Mouse (Mus musculus): Measurements from ENCODE around the gene AC109138.7. TPM values are rescaled to one million over a fixed set of nuclear protein-coding genes. Genes with fewer than 3 reads are reported as not detected.
A peak's percentile ranks its signal among the peaks of the same experiment; 100 is the strongest.

AC109138.7 gene
- polyA plus RNA-seq (2012; rRNA removed) (not detected in 2 replicates), polyA plus RNA-seq (2014; fragmentation: Nextera tagmentation; extraction: Ambion mirVana) (not detected in 2 replicates)

GRCm38 (mm10) chr19:4214071-4214770, at the start of gene AC109138.7, which contains the start of gene Clcf1:
Gene AC109138.7 (plus strand): TSS chr19:4214357.
Gene Clcf1 (plus strand): TSS chr19:4214238.
- H3K4me3 ChIP-seq (ENCODE audit: insufficient read depth in 1 of 2, low read depth in 2 of 2, low read length in 2 of 2): peak within 1 kb of the TSS; percentile 51 to 52
- TF ChIP-seq CTCF (IDR thresholded peaks at IDR 0.05; ENCODE audit: low read depth) (no peak), EP300 (IDR thresholded peaks at IDR 0.05; ENCODE audit: low read depth) (no peak)
- under 1% methylated on average over 49 of the region's 49 CpGs for WGBS (ENCODE audit: insufficient replicate concordance)
- ATAC-seq (ENCODE audit: insufficient read depth) (0 out of 2 replicates have a peak, but pooled peaks have one; percentile 13), DNase-seq (ENCODE audit: low read depth in 3 of 3, low spot score in 3 of 3) (no peak)
- no peak within 1 kb of the TSS for H3K27ac ChIP-seq
- H3K36me3 ChIP-seq (replicated peaks; ENCODE audit: control insufficient read depth, insufficient read depth, low read depth): no peaks in the 10 kb centered on the region
- peak within 1 kb of the TSS; percentile 45 for H3K9ac ChIP-seq (replicated peaks)
- peaks cover 0 to 8% of the 10 kb centered on the region in 2 experiments; a peak in 2 of 4 replicates for H3K4me1 ChIP-seq (replicated peaks; ENCODE audit: control insufficient read depth in 2 of 2, insufficient read depth in 2 of 2, low read length in 1 of 2)
- H3K9me3 ChIP-seq (ENCODE audit: control insufficient read depth, low read length): no peaks in the 10 kb centered on the region
- peak within 1 kb of the TSS; percentile 63 for H3K4me2 ChIP-seq (ENCODE audit: low read depth)
- H3K27me3 ChIP-seq (ENCODE audit: control insufficient read depth, insufficient read depth, low read length): peaks cover 69% of the 10 kb centered on the region

- Histone ChIP-seq H3K36me3 (replicated peaks; ENCODE audit: control insufficient read depth, insufficient read depth, low read depth) (no peaks in the 10 kb centered on the region; the same call in 1 of the 2 replicates), H3K27me3 (ENCODE audit: control insufficient read depth, insufficient read depth, low read length) (no peaks in the 10 kb centered on the region), H3K4me1 (replicated peaks; ENCODE audit: control insufficient read depth in 2 of 2, insufficient read depth in 2 of 2, low read length in 1 of 2) (peaks cover 12 to 14% of the 10 kb centered on the region in 2 experiments), H3K9me3 (ENCODE audit: control insufficient read depth, low read length) (no peaks in the 10 kb centered on the region), H3K4me2 (ENCODE audit: low read depth) (no peak overlapping the region), H3K9ac (replicated peaks) (no peak overlapping the region), H3K27ac (peak overlapping the region; percentile 18; the same call in 1 of the 2 replicates), H3K4me3 (ENCODE audit: insufficient read depth in 1 of 2, low read depth in 2 of 2, low read length in 2 of 2) (no peak overlapping the region)
- ATAC-seq (ENCODE audit: insufficient read depth) (no peak), DNase-seq (ENCODE audit: low read depth in 3 of 3, low spot score in 3 of 3) (no peak)
- TF ChIP-seq CTCF (IDR thresholded peaks at IDR 0.05; ENCODE audit: low read depth) (no peak), EP300 (IDR thresholded peaks at IDR 0.05; ENCODE audit: low read depth) (no peak)
- 62% methylated on average over 2 of the region's 2 CpGs for WGBS (ENCODE audit: insufficient replicate concordance)
These were observed 49.4 kb upstream of the AC109138.7 start for GRCm38 (mm10) chr19:4164721-4165120.

GRCm38 (mm10) chr19:4166678-4167476, 47.3 kb upstream of the AC109138.7 start:
- Histone ChIP-seq H3K9me3 (ENCODE audit: control insufficient read depth, low read length) (no peaks in the 10 kb centered on the region), H3K4me3 (ENCODE audit: insufficient read depth in 1 of 2, low read depth in 2 of 2, low read length in 2 of 2) (no peak overlapping the region), H3K27ac (no peak overlapping the region), H3K4me2 (ENCODE audit: low read depth) (no peak overlapping the region), H3K27me3 (ENCODE audit: control insufficient read depth, insufficient read depth, low read length) (no peaks in the 10 kb centered on the region), H3K9ac (replicated peaks) (no peak overlapping the region; the same call in 1 of the 2 replicates), H3K4me1 (replicated peaks; ENCODE audit: control insufficient read depth in 2 of 2, insufficient read depth in 2 of 2, low read length in 1 of 2) (peaks cover 16 to 17% of the 10 kb centered on the region in 2 experiments), H3K36me3 (replicated peaks; ENCODE audit: control insufficient read depth, insufficient read depth, low read depth) (no peaks in the 10 kb centered on the region; the same call in 1 of the 2 replicates)
- DNase-seq (ENCODE audit: low read depth in 3 of 3, low spot score in 3 of 3): no peak
- TF ChIP-seq EP300 (IDR thresholded peaks at IDR 0.05; ENCODE audit: low read depth): no peak
- TF ChIP-seq CTCF (IDR thresholded peaks at IDR 0.05; ENCODE audit: low read depth): no peak
- 57% methylated on average over 9 of the region's 9 CpGs for WGBS (ENCODE audit: insufficient replicate concordance)
- ATAC-seq (ENCODE audit: insufficient read depth): no peak

- TF ChIP-seq EP300 (IDR thresholded peaks at IDR 0.05; ENCODE audit: low read depth) (no peak), CTCF (IDR thresholded peaks at IDR 0.05; ENCODE audit: low read depth) (peak; percentile 97)
- H3K27me3 ChIP-seq (ENCODE audit: control insufficient read depth, insufficient read depth, low read length): no peaks in the 10 kb centered on the region
- H3K4me3 ChIP-seq (ENCODE audit: insufficient read depth in 1 of 2, low read depth in 2 of 2, low read length in 2 of 2): peak overlapping the region; percentile 42 to 57
- peak overlapping the region; percentile 0; the same call in 1 of the 2 replicates for H3K27ac ChIP-seq
- peak overlapping the region; percentile 50 for H3K9ac ChIP-seq (replicated peaks)
- H3K36me3 ChIP-seq (replicated peaks; ENCODE audit: control insufficient read depth, insufficient read depth, low read depth): no peaks in the 10 kb centered on the region
- DNase-seq (ENCODE audit: low read depth in 3 of 3, low spot score in 3 of 3) (peak; percentile 94 to 95 (median 94)), ATAC-seq (ENCODE audit: insufficient read depth) (peak; percentile 94)
- peaks cover 4 to 6% of the 10 kb centered on the region in 2 experiments for H3K4me1 ChIP-seq (replicated peaks; ENCODE audit: control insufficient read depth in 2 of 2, insufficient read depth in 2 of 2, low read length in 1 of 2)
- no peaks in the 10 kb centered on the region for H3K9me3 ChIP-seq (ENCODE audit: control insufficient read depth, low read length)
- under 1% methylated on average over 43 of the region's 43 CpGs for WGBS (ENCODE audit: insufficient replicate concordance)
- H3K4me2 ChIP-seq (ENCODE audit: low read depth): peak overlapping the region; percentile 87
These were observed 44.8 kb upstream of the AC109138.7 start for GRCm38 (mm10) chr19:4169378-4169784.

Measured in liver, embryonic 14.5 days (tissue).